Mouse (Mus musculus): ENCODE measurements around the gene Pygb. TPM values are rescaled to one million over a fixed set of nuclear protein-coding genes. Genes with fewer than 3 reads are reported as not detected.

Gene Pygb
- polyA plus RNA-seq, 1 experiment from 2014 or later, result 81.4 TPM

DNA sequence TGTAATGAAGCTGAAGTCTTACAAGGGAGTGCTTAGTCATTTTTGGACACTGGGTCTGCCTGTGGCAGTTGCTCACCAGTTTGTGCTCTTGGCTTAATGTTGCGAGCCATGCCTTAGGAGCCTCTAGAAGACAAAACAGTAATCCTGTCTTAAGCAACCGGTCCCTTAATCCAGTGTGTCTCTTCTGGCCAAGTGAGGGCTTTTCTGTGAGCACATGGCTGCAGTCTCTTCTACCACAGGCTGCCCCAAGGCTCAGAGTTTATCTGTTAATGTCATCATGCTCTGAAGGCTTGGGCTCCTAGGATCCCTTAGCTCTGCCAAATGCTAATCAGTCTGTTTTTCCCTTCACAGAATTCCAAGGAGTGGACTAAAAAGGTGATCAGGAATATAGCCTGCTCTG, 43.5 kb downstream of the Pygb start:
- 96% methylated on average over 2 of the region's 2 CpGs for WGBS
- Histone ChIP-seq H3K4me1 (ENCODE audit: control insufficient read depth, insufficient read depth, low read length) (no peaks in the 10 kb centered on the region), H3K36me3 (ENCODE audit: control insufficient read depth, insufficient read depth, low read length) (peaks cover 29% of the 10 kb centered on the region), H3K9ac (ENCODE audit: low read depth, low read length) (no peak overlapping the region), H3K9me3 (ENCODE audit: control insufficient read depth, low read length) (no peaks in the 10 kb centered on the region), H3K27ac (ENCODE audit: low read length) (no peak overlapping the region), H3K27me3 (replicated peaks; ENCODE audit: control insufficient read depth, insufficient read depth, low read length) (no peaks in the 10 kb centered on the region), H3K4me2 (ENCODE audit: low read depth, low read length) (no peak overlapping the region), H3K4me3 (ENCODE audit: low read length) (no peak overlapping the region)
- no peak for ATAC-seq

DNA sequence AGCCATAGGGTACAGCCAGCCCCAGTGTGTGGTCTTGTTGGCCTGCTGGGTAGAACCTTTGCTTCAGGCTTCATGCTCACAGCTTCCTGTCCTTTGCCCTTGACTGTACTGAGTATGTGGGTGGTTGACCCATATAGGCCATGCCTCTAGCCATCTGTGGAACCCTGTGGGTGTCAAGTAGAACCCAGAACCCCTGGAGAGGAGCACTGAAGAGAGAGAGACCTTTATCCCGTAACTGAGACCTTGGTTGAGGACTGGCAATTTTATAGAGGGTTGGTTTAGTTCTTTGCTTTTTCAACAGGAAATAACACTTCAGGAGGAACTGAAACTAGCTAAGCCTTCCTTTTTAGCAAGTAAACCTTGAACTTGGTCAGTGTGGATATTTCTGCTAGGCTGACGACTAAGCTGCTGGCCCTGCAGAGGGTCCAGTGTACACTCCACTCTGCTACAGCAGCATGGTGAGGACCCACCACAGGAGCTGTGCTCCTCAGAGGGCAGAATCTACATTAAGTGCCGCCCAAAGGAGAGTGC, 44.4 kb downstream of the Pygb start:
- Histone ChIP-seq H3K9ac (ENCODE audit: low read depth, low read length) (no peak overlapping the region), H3K36me3 (ENCODE audit: control insufficient read depth, insufficient read depth, low read length) (peaks cover 29% of the 10 kb centered on the region), H3K4me3 (ENCODE audit: low read length) (no peak overlapping the region), H3K4me1 (ENCODE audit: control insufficient read depth, insufficient read depth, low read length) (no peaks in the 10 kb centered on the region), H3K27me3 (replicated peaks; ENCODE audit: control insufficient read depth, insufficient read depth, low read length) (no peaks in the 10 kb centered on the region), H3K9me3 (ENCODE audit: control insufficient read depth, low read length) (no peaks in the 10 kb centered on the region), H3K27ac (ENCODE audit: low read length) (no peak overlapping the region), H3K4me2 (ENCODE audit: low read depth, low read length) (no peak overlapping the region)
- 74% methylated on average over 3 of the region's 3 CpGs for WGBS
- no peak for ATAC-seq

DNA sequence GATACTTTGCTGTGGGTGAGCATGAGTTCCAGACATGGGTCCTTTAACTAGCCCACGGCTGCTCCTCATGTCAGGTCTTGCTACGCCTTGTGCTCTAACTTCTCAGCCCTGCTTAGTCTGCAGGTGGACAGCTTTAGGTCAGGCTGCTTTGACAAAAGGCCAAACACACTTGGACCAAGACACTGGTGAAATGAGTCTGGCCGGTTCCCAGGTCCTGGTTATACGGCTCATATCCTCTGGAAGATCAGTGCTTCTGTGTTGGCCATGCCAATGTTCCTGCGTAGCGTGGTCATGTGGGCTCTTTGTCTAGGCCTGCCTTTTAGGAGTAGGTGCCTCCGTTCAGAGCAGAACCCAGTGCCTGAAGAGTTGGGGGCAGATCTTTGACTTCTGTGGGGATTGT, 45.5 kb downstream of the Pygb start:
- WGBS, result 95% methylated on average over 7 of the region's 7 CpGs
- no peak for ATAC-seq
- no peaks in the 10 kb centered on the region for H3K4me1 ChIP-seq (ENCODE audit: control insufficient read depth, insufficient read depth, low read length)
- no peaks in the 10 kb centered on the region for H3K27me3 ChIP-seq (replicated peaks; ENCODE audit: control insufficient read depth, insufficient read depth, low read length)
- H3K9ac ChIP-seq (ENCODE audit: low read depth, low read length), result no peak overlapping the region
- no peak overlapping the region for H3K4me3 ChIP-seq (ENCODE audit: low read length)
- no peak overlapping the region for H3K27ac ChIP-seq (ENCODE audit: low read length)
- peaks cover 25% of the 10 kb centered on the region for H3K36me3 ChIP-seq (ENCODE audit: control insufficient read depth, insufficient read depth, low read length)
- no peaks in the 10 kb centered on the region for H3K9me3 ChIP-seq (ENCODE audit: control insufficient read depth, low read length)
- no peak overlapping the region for H3K4me2 ChIP-seq (ENCODE audit: low read depth, low read length)

DNA sequence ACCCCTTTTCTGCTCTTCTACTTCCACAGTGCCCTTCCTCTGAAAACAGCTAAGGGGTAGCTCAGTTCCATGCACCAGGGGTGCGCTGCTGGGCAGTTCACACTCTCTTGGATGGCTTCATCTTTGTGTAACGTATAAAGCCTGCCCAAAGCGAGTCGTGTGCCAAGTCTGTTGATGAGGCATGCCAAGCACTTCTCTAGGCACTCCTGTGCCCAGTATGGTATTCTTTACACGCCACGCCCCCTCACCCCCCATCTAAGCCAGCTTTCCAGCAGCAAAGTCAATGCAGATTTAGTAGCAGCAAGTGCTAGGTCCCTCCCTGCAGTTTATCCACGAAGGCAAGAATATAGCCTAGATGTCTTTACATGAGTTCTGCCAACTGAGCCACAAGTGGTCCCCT, 48.1 kb downstream of the Pygb start:
- Histone ChIP-seq H3K4me1 (ENCODE audit: control insufficient read depth, insufficient read depth, low read length) (no peaks in the 10 kb centered on the region), H3K36me3 (ENCODE audit: control insufficient read depth, insufficient read depth, low read length) (peaks cover 17% of the 10 kb centered on the region), H3K27ac (ENCODE audit: low read length) (no peak overlapping the region), H3K9me3 (ENCODE audit: control insufficient read depth, low read length) (no peaks in the 10 kb centered on the region), H3K9ac (ENCODE audit: low read depth, low read length) (no peak overlapping the region), H3K4me3 (ENCODE audit: low read length) (no peak overlapping the region), H3K4me2 (ENCODE audit: low read depth, low read length) (no peak overlapping the region), H3K27me3 (replicated peaks; ENCODE audit: control insufficient read depth, insufficient read depth, low read length) (no peaks in the 10 kb centered on the region)
- WGBS, result 89% methylated on average over 7 of the region's 7 CpGs
- ATAC-seq, result no peak; the same call in 1 of the 2 replicates

DNA sequence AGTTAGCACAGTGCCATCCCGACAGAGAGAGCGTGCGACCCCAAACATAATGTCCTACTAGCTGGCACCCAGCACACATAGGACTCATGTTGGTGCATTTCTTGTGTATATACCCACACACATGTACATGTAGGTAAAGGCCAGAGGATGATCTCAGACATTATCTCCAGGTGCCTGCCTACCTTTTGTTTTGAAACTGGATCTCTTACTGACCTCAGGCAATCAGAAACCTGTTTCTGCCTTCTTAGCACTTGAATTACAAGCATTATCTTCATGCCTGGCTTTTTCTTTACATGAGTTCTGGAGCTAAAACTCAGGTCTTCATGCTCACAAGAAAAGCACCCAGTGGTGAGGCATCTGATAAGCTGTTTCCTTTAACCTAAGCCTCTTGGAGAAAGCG, 49.4 kb downstream of the Pygb start:
- WGBS, result 93% methylated on average over 4 of the region's 4 CpGs

DNA sequence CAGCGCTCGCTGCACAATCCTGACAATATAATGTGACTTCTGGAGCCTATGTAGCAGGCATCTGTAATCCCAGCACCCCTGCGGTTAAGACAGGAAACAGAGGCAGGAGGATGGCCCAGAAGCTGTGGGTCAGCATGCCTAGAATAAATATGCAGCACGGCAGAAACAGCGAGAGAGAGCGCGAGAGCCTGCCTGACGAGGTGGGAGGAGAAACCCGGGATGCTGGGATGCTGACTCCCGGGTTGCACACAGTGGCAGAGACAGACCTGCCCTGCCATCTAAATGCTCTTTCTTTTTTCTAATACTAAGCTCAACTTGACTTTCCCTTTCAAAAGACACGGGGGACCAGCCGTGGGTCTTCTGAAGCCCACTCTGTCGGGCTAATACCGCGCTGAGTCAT, 50.4 kb downstream of the Pygb start:
- Histone ChIP-seq H3K4me3 (ENCODE audit: low read length) (no peak overlapping the region), H3K4me2 (ENCODE audit: low read depth, low read length) (no peak overlapping the region), H3K36me3 (ENCODE audit: control insufficient read depth, insufficient read depth, low read length) (peaks cover 4% of the 10 kb centered on the region), H3K9ac (ENCODE audit: low read depth, low read length) (no peak overlapping the region), H3K27me3 (replicated peaks; ENCODE audit: control insufficient read depth, insufficient read depth, low read length) (no peaks in the 10 kb centered on the region), H3K27ac (ENCODE audit: low read length) (no peak overlapping the region), H3K9me3 (ENCODE audit: control insufficient read depth, low read length) (no peaks in the 10 kb centered on the region), H3K4me1 (ENCODE audit: control insufficient read depth, insufficient read depth, low read length) (no peaks in the 10 kb centered on the region)
- ATAC-seq, result no peak
- 76% methylated on average over 15 of the region's 15 CpGs for WGBS

More for the DNA sequence above, 49.4 kb downstream of the Pygb start:
- no peak overlapping the region for H3K4me3 ChIP-seq (ENCODE audit: low read length)
- H3K27ac ChIP-seq (ENCODE audit: low read length), result no peak overlapping the region
- H3K27me3 ChIP-seq (replicated peaks; ENCODE audit: control insufficient read depth, insufficient read depth, low read length), result no peaks in the 10 kb centered on the region
- H3K36me3 ChIP-seq (ENCODE audit: control insufficient read depth, insufficient read depth, low read length), result peaks cover 4% of the 10 kb centered on the region
- H3K4me2 ChIP-seq (ENCODE audit: low read depth, low read length), result no peak overlapping the region
- no peaks in the 10 kb centered on the region for H3K4me1 ChIP-seq (ENCODE audit: control insufficient read depth, insufficient read depth, low read length)
- no peak overlapping the region for H3K9ac ChIP-seq (ENCODE audit: low read depth, low read length)
- no peaks in the 10 kb centered on the region for H3K9me3 ChIP-seq (ENCODE audit: control insufficient read depth, low read length)
- ATAC-seq, result no peak

DNA sequence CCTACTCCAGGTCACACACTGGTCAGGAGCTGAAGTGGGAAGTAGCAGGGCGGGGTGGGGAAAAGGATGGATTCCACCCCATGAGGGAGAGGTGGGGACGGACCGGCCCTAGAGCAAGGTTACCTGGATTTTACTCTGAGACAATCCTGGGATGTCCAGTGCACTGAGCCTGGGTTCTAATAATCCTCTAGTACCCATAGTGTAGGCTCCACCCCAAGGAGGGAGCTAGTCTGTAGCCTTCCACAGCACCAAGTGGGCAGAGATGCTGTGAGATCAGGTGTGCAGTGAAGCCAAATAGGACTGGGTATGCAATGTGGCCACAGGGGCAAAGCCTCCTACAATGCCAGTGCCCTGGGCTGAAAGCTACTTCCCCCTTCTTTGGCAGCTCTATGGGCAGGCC, 51.2 kb downstream of the Pygb start:
- no peak for ATAC-seq
- 82% methylated on average over 3 of the region's 3 CpGs for WGBS
- H3K4me2 ChIP-seq (ENCODE audit: low read depth, low read length), result no peak overlapping the region

DNA sequence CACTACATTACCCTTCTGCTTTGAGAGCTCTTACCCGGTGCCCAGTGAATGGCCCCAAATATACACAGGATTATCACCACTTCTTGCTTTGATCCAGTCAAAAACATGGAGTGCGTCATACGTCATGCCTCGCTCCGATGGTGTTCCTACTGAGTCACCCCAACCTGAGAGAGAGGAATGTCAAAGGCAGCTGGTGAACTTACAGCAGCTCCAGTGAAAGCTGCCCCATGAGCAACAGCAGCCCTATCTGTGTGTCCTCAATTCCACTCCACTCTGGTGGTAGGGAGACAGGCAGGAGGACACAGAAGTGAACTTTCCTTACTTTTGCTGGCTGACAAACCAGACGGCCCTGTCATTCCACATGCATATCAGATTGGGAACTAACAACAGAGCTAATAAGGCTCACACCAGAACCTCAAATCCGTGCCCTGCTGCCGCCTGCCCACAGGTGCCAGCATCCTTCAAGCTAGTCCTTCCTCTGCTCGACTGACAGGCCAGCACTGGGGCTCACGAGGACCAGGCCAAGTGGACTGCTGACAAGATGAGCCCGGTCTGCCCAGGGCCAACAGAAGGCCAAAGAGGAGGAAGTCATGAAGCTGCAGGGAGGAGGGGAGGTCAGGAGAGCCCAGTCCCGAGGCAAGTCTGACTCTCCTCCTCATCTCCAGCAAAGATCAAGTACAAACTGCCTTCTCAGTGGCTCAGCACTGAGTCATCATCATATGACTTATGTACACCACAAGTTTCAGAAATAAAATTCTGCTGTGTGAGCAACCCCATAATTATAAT, 53.3 kb downstream of the Pygb start:
- Histone ChIP-seq H3K4me1 (ENCODE audit: control insufficient read depth, insufficient read depth, low read length) (no peaks in the 10 kb centered on the region), H3K9me3 (ENCODE audit: control insufficient read depth, low read length) (no peaks in the 10 kb centered on the region), H3K4me2 (ENCODE audit: low read depth, low read length) (no peak overlapping the region), H3K4me3 (ENCODE audit: low read length) (no peak overlapping the region), H3K27ac (ENCODE audit: low read length) (no peak overlapping the region), H3K27me3 (replicated peaks; ENCODE audit: control insufficient read depth, insufficient read depth, low read length) (no peaks in the 10 kb centered on the region), H3K9ac (ENCODE audit: low read depth, low read length) (no peak overlapping the region), H3K36me3 (ENCODE audit: control insufficient read depth, insufficient read depth, low read length) (no peaks in the 10 kb centered on the region; the same call in 1 of the 2 replicates)
- ATAC-seq, result no peak
- 76% methylated on average over 12 of the region's 12 CpGs for WGBS

More for the DNA sequence above, 51.2 kb downstream of the Pygb start:
- Histone ChIP-seq H3K9ac (ENCODE audit: low read depth, low read length) (no peak overlapping the region), H3K4me3 (ENCODE audit: low read length) (no peak overlapping the region), H3K27ac (ENCODE audit: low read length) (no peak overlapping the region), H3K4me1 (ENCODE audit: control insufficient read depth, insufficient read depth, low read length) (no peaks in the 10 kb centered on the region), H3K9me3 (ENCODE audit: control insufficient read depth, low read length) (no peaks in the 10 kb centered on the region), H3K36me3 (ENCODE audit: control insufficient read depth, insufficient read depth, low read length) (peaks cover under 1% of the 10 kb centered on the region), H3K27me3 (replicated peaks; ENCODE audit: control insufficient read depth, insufficient read depth, low read length) (no peaks in the 10 kb centered on the region)

DNA sequence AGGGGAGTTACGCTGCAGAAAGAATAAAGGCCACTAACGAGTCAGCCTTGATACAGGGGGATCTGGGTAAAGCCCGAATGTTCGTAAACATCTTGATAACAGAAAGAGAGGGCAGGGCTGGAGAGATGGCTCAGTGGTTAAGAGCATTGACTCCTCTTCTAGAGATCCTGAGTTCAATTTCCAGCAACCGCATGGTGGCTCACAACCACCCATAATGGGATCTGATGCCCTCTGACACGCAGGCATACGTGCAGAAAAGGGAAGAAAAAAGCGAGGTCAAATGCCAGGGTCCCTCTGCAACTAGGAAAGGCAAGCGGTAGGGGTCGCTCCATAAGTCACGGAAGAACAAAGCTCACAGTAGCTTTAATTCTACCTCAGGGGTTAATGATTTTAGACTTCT, 54.6 kb downstream of the Pygb start:
- WGBS, result 65% methylated on average over 11 of the region's 11 CpGs
- Histone ChIP-seq H3K36me3 (ENCODE audit: control insufficient read depth, insufficient read depth, low read length) (no peaks in the 10 kb centered on the region), H3K27me3 (replicated peaks; ENCODE audit: control insufficient read depth, insufficient read depth, low read length) (no peaks in the 10 kb centered on the region), H3K9me3 (ENCODE audit: control insufficient read depth, low read length) (no peaks in the 10 kb centered on the region), H3K4me2 (ENCODE audit: low read depth, low read length) (no peak overlapping the region), H3K4me3 (ENCODE audit: low read length) (no peak overlapping the region), H3K27ac (ENCODE audit: low read length) (no peak overlapping the region), H3K9ac (ENCODE audit: low read depth, low read length) (no peak overlapping the region), H3K4me1 (ENCODE audit: control insufficient read depth, insufficient read depth, low read length) (no peaks in the 10 kb centered on the region)
- no peak for ATAC-seq

All from intestine, embryonic 16.5 days (tissue).